Mouse (Mus musculus): Measurements from ENCODE around the gene Ice1.

- TF ChIP-seq ZC3H11A (IDR thresholded peaks at IDR 0.05; ENCODE audit: borderline replicate concordance, low read depth, low read length), result no peak
- no peak for TF ChIP-seq ZNF384 (IDR thresholded peaks at IDR 0.05; ENCODE audit: low read depth, low read length)
- no peak for TF ChIP-seq HCFC1 (IDR thresholded peaks at IDR 0.05; ENCODE audit: borderline replicate concordance, insufficient read depth, low read length)
- TF ChIP-seq MAFK (IDR thresholded peaks at IDR 0.05; ENCODE audit: insufficient read depth, low read depth, low read length), result no peak
Observed at GRCm38 (mm10) chr13:70636706-70637105, 728 bp downstream of the Ice1 start.
